Mouse (Mus musculus): ENCODE measurements around the gene Gstp3. TPM values are rescaled to one million over a fixed set of nuclear protein-coding genes. Genes with fewer than 3 reads are reported as not detected.
"Not testable (repeated sequence)": the region's sequence is repeated elsewhere in the genome, so short reads cannot be mapped to it uniquely, and the experiment has no call there.

The Gstp3 gene
- polyA plus RNA-seq, 1 experiment from 2014 or later, result 0.69 TPM

- 64% methylated on average over 5 of the region's 5 CpGs for WGBS
These were observed 6.8 kb downstream of the Gstp3 start for GRCm38 (mm10) chr19:4052516-4053030.

DNA sequence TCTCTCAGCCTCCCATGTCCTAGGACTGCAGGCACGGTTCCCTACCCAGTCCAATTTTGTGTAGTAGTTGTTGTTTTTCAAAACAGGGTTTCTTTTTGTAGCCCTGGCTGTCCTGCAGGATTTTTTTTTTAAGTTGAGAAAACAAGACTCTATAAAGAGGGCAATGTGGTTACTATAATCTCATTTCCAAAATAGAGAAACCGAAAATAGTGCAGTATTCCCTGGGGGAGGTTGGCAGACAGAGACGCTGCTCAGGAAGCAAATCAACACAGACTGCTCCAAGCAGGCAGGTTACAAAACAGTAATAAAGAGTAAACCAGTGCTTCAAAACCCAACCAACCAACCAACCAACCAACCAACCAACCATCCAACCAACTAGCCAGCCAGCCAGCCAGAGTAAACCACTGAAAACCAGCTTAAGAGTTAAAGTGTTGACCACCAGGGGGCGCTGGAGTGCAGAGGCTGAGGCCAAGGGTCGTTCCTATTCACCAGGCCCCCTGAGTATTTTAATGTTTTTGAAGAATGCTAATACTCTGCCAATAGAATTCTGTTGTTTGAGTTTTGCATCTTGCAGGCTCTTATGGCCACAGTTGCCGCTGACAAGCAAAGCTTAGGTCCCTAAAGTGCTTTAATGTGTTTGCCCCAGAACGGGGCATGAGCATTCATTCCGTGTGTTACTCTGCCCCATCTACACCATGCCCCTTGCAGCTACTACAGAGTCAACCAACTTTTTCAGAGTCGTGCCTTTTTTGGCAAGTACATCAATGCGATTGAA lies 7.4 kb downstream of the Gstp3 start:
- Histone ChIP-seq H3K4me3 (no peak overlapping the region), H3K4me2 (no peak overlapping the region), H3K36me3 (no peaks in the 10 kb centered on the region), H3K27ac (ENCODE audit: poor library complexity, severe bottlenecking) (no peak overlapping the region), H3K27me3 (replicated peaks) (no peaks in the 10 kb centered on the region), H3K4me1 (replicated peaks) (peaks cover 9% of the 10 kb centered on the region), H3K9me3 (replicated peaks) (no peaks in the 10 kb centered on the region), H3K9ac (no peak overlapping the region)
- no peak for ATAC-seq (ENCODE audit: insufficient number of reproducible peaks, low FRiP score)
- WGBS, result 49% methylated on average over 10 of the region's 10 CpGs

More at GRCm38 (mm10) chr19:4052516-4053030, 6.8 kb downstream of the Gstp3 start:
- H3K9me3 ChIP-seq (replicated peaks), result no peaks in the 10 kb centered on the region
- H3K27ac ChIP-seq (ENCODE audit: poor library complexity, severe bottlenecking), result no peak overlapping the region
- no peak for ATAC-seq (ENCODE audit: insufficient number of reproducible peaks, low FRiP score)
- no peaks in the 10 kb centered on the region for H3K27me3 ChIP-seq (replicated peaks)
- H3K36me3 ChIP-seq, result no peaks in the 10 kb centered on the region
- H3K9ac ChIP-seq, result no peak overlapping the region
- H3K4me1 ChIP-seq (replicated peaks), result peaks cover 10% of the 10 kb centered on the region
- no peak overlapping the region for H3K4me3 ChIP-seq
- no peak overlapping the region for H3K4me2 ChIP-seq

DNA sequence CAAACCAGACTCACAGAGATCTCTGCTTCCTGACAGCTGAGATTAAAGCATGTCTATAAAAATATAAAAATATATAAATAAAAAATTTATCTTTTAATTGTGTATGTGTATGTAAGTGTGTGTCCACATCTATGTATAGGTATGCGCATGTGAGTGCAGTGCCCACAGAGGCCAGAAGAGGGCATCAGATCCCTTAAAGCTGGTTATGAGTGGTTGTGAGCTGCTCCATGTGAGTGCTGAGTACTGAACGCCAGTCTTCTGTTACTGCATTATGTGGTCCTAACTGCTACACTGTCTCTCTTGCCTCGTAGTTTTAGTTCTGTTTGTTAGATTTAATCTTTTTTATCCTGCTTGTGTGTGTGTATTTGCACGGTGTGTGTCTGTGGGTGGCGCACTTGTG lies 8.4 kb downstream of the Gstp3 start:
- Histone ChIP-seq H3K4me3 (no peak overlapping the region), H3K27ac (ENCODE audit: poor library complexity, severe bottlenecking) (no peak overlapping the region), H3K4me2 (no peak overlapping the region), H3K9ac (no peak overlapping the region), H3K27me3 (replicated peaks) (no peaks in the 10 kb centered on the region), H3K9me3 (replicated peaks) (no peaks in the 10 kb centered on the region), H3K36me3 (no peaks in the 10 kb centered on the region), H3K4me1 (replicated peaks) (0 out of 2 replicates have a peak, but pooled peaks cover 7% of the 10 kb centered on the region)
- 89% methylated on average over 5 of the region's 5 CpGs for WGBS
- ATAC-seq (ENCODE audit: insufficient number of reproducible peaks, low FRiP score), result no peak

GRCm38 (mm10) chr19:4049069-4049468 lies 10.3 kb downstream of the Gstp3 start:
- H3K4me1 ChIP-seq (replicated peaks), result 0 out of 2 replicates have a peak, but pooled peaks cover 11% of the 10 kb centered on the region
- not testable (repeated sequence) for H3K27me3 ChIP-seq (replicated peaks); H3K27ac ChIP-seq (ENCODE audit: poor library complexity, severe bottlenecking); H3K9ac ChIP-seq; H3K9me3 ChIP-seq (replicated peaks); ATAC-seq (ENCODE audit: insufficient number of reproducible peaks, low FRiP score); H3K4me3 ChIP-seq; H3K36me3 ChIP-seq; H3K4me2 ChIP-seq
- WGBS, result 69% methylated on average over 5 of the region's 5 CpGs

GRCm38 (mm10) chr19:4047859-4048258 lies 11.5 kb downstream of the Gstp3 start:
- H3K27me3 ChIP-seq (replicated peaks), result no peaks in the 10 kb centered on the region
- 23% methylated on average over 4 of the region's 4 CpGs for WGBS
- no peak for ATAC-seq (ENCODE audit: insufficient number of reproducible peaks, low FRiP score)

GRCm38 (mm10) chr19:4046866-4047254 lies 12.5 kb downstream of the Gstp3 start:
- no peak overlapping the region for H3K27ac ChIP-seq (ENCODE audit: poor library complexity, severe bottlenecking)
- H3K27me3 ChIP-seq (replicated peaks), result no peaks in the 10 kb centered on the region
- H3K9me3 ChIP-seq (replicated peaks), result no peaks in the 10 kb centered on the region
- H3K36me3 ChIP-seq, result no peaks in the 10 kb centered on the region
- no peak overlapping the region for H3K4me3 ChIP-seq
- H3K4me1 ChIP-seq (replicated peaks), result 0 out of 2 replicates have a peak, but pooled peaks cover 11% of the 10 kb centered on the region
- WGBS, result 80% methylated on average over 8 of the region's 8 CpGs
- ATAC-seq (ENCODE audit: insufficient number of reproducible peaks, low FRiP score), result no peak
- no peak overlapping the region for H3K9ac ChIP-seq
- no peak overlapping the region for H3K4me2 ChIP-seq

More at GRCm38 (mm10) chr19:4047859-4048258, 11.5 kb downstream of the Gstp3 start:
- no peak overlapping the region for H3K9ac ChIP-seq
- H3K27ac ChIP-seq (ENCODE audit: poor library complexity, severe bottlenecking), result no peak overlapping the region
- no peak overlapping the region for H3K4me3 ChIP-seq
- no peaks in the 10 kb centered on the region for H3K9me3 ChIP-seq (replicated peaks)
- H3K36me3 ChIP-seq, result no peaks in the 10 kb centered on the region
- no peak overlapping the region for H3K4me2 ChIP-seq
- H3K4me1 ChIP-seq (replicated peaks), result 0 out of 2 replicates have a peak, but pooled peaks cover 11% of the 10 kb centered on the region

DNA sequence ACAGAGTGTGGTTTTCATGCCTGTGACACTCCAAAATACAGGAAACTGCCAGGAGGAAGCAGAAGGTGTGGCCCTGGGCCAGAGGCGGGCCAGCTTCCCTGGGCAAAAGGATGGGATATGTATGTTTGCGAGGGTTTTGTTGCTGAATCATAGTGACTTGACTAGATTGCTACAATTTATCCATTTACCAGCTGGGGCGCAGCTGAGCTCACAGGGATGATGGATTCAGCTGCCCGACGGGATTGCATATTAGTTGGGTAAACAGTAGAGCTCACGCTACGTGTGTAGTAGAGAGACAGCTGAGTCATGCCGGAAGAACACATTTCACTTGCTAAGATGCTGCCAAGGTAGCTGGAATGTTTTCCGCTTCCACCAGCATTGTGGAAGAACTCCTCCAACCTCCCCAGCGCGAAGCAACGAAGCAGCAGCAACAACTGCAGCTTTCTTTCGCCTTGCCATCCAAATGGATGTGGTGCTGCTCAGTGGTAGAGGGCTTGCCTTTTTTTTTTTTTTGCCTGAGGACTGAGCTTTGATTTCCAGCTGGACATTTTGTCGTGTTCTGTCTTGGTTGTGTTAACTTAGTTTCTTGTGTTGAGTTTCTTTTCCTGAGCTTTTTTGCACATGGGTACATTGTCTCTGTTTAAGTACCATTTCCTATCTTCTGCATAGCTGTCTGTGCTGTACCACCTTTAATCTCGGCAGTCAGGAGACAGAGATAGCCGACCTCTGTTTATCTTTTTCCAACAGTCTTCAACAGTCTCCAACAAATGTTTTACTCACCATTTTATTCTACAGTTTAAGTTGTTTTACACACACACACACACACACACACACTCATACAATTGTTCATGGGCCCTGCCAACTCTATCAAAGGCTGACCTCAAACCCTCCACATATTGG lies 13.2 kb downstream of the Gstp3 start, which contains the start of gene Gstp2:
Gstp2 (minus strand) TSS at position 58 of the 900 bp plus-strand sequence.
- H3K4me2 ChIP-seq, result peak within 1 kb of the TSS; percentile 48
- no peak within 1 kb of the TSS; the same call in 1 of the 2 replicates for H3K27ac ChIP-seq (ENCODE audit: poor library complexity, severe bottlenecking)
- H3K36me3 ChIP-seq, result no peaks in the 10 kb centered on the region
- WGBS, result 45% methylated on average over 16 of the region's 16 CpGs
- ATAC-seq (ENCODE audit: insufficient number of reproducible peaks, low FRiP score), result peak; percentile 81
- no peaks in the 10 kb centered on the region for H3K9me3 ChIP-seq (replicated peaks)
- H3K9ac ChIP-seq, result no peak within 1 kb of the TSS
- H3K4me3 ChIP-seq, result no peak within 1 kb of the TSS
- H3K27me3 ChIP-seq (replicated peaks), result no peaks in the 10 kb centered on the region
- 0 out of 2 replicates have a peak, but pooled peaks cover 11% of the 10 kb centered on the region for H3K4me1 ChIP-seq (replicated peaks)

DNA sequence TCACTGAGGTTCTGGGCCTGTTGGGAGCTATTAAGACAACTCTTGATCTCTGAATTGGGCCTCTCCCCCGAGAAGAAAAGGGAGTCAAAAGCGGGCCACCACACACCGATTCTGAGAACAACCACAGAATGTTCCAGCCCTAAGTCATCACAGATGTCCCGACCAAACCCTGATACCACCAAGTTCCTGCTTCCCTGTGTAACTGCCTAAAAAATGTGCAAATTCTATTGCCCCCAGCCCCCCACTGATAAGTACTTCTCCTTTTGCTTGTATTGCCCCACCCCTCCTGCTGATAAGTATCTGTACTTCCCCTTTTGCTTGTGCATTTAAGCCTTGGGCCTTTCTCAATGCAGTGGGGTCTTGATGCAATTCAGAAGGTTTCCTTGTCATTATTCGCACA lies 15.3 kb downstream of the Gstp3 start:
- H3K9me3 ChIP-seq (replicated peaks); H3K4me2 ChIP-seq; H3K27ac ChIP-seq (ENCODE audit: poor library complexity, severe bottlenecking); H3K27me3 ChIP-seq (replicated peaks); H3K36me3 ChIP-seq; H3K9ac ChIP-seq; H3K4me3 ChIP-seq; ATAC-seq (ENCODE audit: insufficient number of reproducible peaks, low FRiP score): not testable (repeated sequence)
- H3K4me1 ChIP-seq (replicated peaks), result 0 out of 2 replicates have a peak, but pooled peaks cover 11% of the 10 kb centered on the region
- 85% methylated on average over 5 of the region's 5 CpGs for WGBS

DNA sequence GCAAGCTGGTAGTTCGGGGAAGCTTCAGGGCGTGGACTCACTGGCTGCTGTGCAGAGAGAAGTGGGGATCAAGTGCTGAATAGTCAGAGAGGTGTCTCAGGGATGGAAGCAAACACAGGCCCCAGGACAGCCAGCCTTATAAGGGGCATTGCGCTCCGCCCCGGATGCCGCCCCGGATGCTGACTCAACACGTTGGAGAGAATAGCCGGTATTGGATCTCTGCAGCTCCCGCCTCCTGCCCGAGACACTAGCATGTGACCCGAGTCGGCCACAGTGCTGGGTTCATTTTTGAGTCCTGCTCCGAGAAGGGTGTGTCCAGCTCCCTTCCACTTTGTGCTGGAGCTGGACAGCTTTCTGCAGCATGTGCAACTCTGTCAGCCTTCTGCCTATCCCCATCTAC lies 17.2 kb downstream of the Gstp3 start:
- no peak for ATAC-seq (ENCODE audit: insufficient number of reproducible peaks, low FRiP score)
- Histone ChIP-seq H3K4me2 (no peak overlapping the region), H3K27ac (ENCODE audit: poor library complexity, severe bottlenecking) (no peak overlapping the region), H3K27me3 (replicated peaks) (no peaks in the 10 kb centered on the region), H3K9ac (no peak overlapping the region), H3K4me1 (replicated peaks) (peaks cover 17% of the 10 kb centered on the region), H3K4me3 (no peak overlapping the region), H3K9me3 (replicated peaks) (no peaks in the 10 kb centered on the region), H3K36me3 (no peaks in the 10 kb centered on the region)
- WGBS, result 69% methylated on average over 14 of the region's 14 CpGs

DNA sequence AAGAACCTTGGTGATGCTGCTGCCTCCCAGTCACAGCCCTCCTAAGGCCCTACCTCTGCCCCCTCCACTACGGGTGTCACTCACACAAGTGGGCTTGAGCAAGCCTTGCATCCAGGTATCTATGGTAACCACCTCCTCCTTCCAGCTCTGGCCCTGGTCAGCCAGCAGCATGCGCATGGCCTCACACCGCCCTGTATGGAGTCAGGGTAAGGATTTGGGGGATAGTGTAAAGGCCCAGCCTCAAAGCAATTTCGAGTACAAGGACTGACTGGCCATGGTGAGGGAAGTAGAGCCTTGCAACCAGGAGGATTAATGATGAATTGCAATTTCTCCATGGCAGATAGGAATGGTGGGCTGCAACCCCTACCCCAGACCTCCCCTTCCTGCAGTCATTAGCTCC lies 17.9 kb downstream of the Gstp3 start:
- H3K4me3 ChIP-seq, result not testable (repeated sequence)
- 85% methylated on average over 4 of the region's 4 CpGs for whole genome bisulfite sequencing

GRCm38 (mm10) chr19:4040941-4041340 lies 18.4 kb downstream of the Gstp3 start:
- H3K27ac ChIP-seq (ENCODE audit: poor library complexity, severe bottlenecking); H3K9me3 ChIP-seq (replicated peaks); H3K27me3 ChIP-seq (replicated peaks); H3K9ac ChIP-seq; H3K4me2 ChIP-seq; H3K36me3 ChIP-seq; ATAC-seq (ENCODE audit: insufficient number of reproducible peaks, low FRiP score); H3K4me3 ChIP-seq: not testable (repeated sequence)
- H3K4me1 ChIP-seq (replicated peaks), result peaks cover 17% of the 10 kb centered on the region
- WGBS, result 80% methylated on average over 5 of the region's 5 CpGs

More for the DNA sequence above, 17.9 kb downstream of the Gstp3 start:
- not testable (repeated sequence) for H3K4me2 ChIP-seq; H3K9ac ChIP-seq; H3K9me3 ChIP-seq (replicated peaks); ATAC-seq (ENCODE audit: insufficient number of reproducible peaks, low FRiP score); H3K27ac ChIP-seq (ENCODE audit: poor library complexity, severe bottlenecking); H3K36me3 ChIP-seq; H3K27me3 ChIP-seq (replicated peaks)
- peaks cover 15% of the 10 kb centered on the region for H3K4me1 ChIP-seq (replicated peaks)
